Mouse (Mus musculus): ENCODE measurements around the gene Trpm6.

DNA sequence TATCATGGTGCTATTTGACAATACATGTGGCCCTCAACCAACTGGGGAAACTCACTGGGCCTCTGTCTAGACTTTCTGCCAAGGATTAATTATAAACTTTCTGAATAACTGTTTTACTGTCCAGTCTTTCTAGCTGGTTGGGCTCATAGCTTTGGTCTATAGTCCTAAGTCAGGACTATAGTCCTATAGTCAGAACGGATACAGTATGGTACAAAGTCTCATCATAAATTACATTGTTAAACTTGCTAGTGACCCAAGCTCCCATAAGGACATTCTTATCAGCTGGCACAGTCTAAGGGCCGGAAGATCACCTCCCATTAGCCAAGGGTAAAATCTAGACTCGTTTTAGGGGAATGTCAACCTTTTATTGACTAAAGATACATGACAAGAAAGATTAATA lies 155.7 kb downstream of the Trpm6 start:
- TF ChIP-seq POLR2A (IDR thresholded peaks at IDR 0.05; ENCODE audit: insufficient read depth, low read depth, low read length) = no peak
- TF ChIP-seq EP300 (IDR thresholded peaks at IDR 0.05; ENCODE audit: insufficient read depth, low read depth, low read length) = no peak

Measured in heart, adult 2 months (tissue).